Mouse (Mus musculus) small intestine, adult 2 months (tissue): ENCODE measurements around the gene Mindy4. TPM values are rescaled to one million over a fixed set of nuclear protein-coding genes. Genes with fewer than 3 reads are reported as not detected.

Experiments used
- H3K27ac ChIP-seq: fragments of 200-500 bp; 2 replicates; pipeline ENCODE4 v1.5.1; 2012; ENCODE audit warnings: low read depth, low read length, control low read depth, inconsistent platforms; ENCODE audit not compliant: insufficient read depth
- H3K27me3 ChIP-seq: fragments of 200-500 bp; 2 replicates; pipeline ENCODE4 v1.6.1; 2012; ENCODE audit warnings: mild to moderate bottlenecking, moderate library complexity, low read length, inconsistent platforms; ENCODE audit not compliant: control insufficient read depth, insufficient read depth
- H3K36me3 ChIP-seq: fragments of 200-500 bp; 2 replicates; pipeline ENCODE4 v1.6.1; 2012; ENCODE audit warnings: mild to moderate bottlenecking, low read length, control low read depth, inconsistent platforms; ENCODE audit not compliant: control insufficient read depth, insufficient read depth
- H3K4me1 ChIP-seq: fragments of 200-500 bp; 2 replicates; pipeline ENCODE4 v1.6.1; 2012; ENCODE audit warnings: low read length, inconsistent platforms, mixed read lengths; ENCODE audit not compliant: control insufficient read depth, insufficient read depth, insufficient read length
- H3K4me3 ChIP-seq: fragments of 200-500 bp; 2 replicates; pipeline ENCODE4 v1.5.1; 2012; ENCODE audit warnings: low read depth, mild to moderate bottlenecking, control low read depth, inconsistent platforms, low read length, moderate library complexity
- CTCF ChIP-seq: fragments of 200-500 bp; IDR thresholded peaks from 2 replicates; pipeline ENCODE4 v1.5.1; 2012; ENCODE audit warnings: low read depth, mild to moderate bottlenecking, control low read depth, inconsistent platforms, low read length, moderate library complexity, mixed read lengths; ENCODE audit not compliant: insufficient replicate concordance, insufficient read length; ENCODE audit errors: extremely low read depth
- POLR2A ChIP-seq: fragments of 200-500 bp; IDR thresholded peaks from 2 replicates; pipeline ENCODE4 v1.6.1; 2012; ENCODE audit warnings: low read depth, mild to moderate bottlenecking, control low read depth, inconsistent platforms, low read length, moderate library complexity
- WGBS: fragments of 180-500 bp; shearing (Covaris S2); methylation state at CpG from one replicate; pipeline ENCODE4 v1.1.7; 2018; 5-methylcytosine and 5-hydroxymethylcytosine counted together
- polyA plus RNA-seq: library from polyadenylated mRNA; depleted of rRNA; stranded (reverse); fragments of >200 nt; gene quantifications from 2 replicates; pipeline ENCODE4 v1.2.3, GENCODE M21; 2012; rRNA removed

Gene Mindy4
- polyA plus RNA-seq, 1 experiment: 0.98 TPM

GRCm38 (mm10) chr6:55356976-55357635, 153.9 kb downstream of the Mindy4 start:
- Histone ChIP-seq H3K27me3 (no peaks in the 10 kb centered on the region), H3K27ac (peak overlapping the region; percentile 66), H3K36me3 (no peaks in the 10 kb centered on the region), H3K4me1 (peaks cover 20% of the 10 kb centered on the region), H3K4me3 (no peak overlapping the region)
- WGBS: 30% methylated on average over 5 of the region's 5 CpGs
- TF ChIP-seq CTCF: no peak

- Histone ChIP-seq H3K4me1 (peaks cover 20% of the 10 kb centered on the region), H3K27me3 (no peaks in the 10 kb centered on the region), H3K27ac (peak overlapping the region; percentile 66), H3K4me3 (no peak overlapping the region), H3K36me3 (no peaks in the 10 kb centered on the region)
- TF ChIP-seq CTCF (no peak), POLR2A (no peak)
- WGBS: 9% methylated on average over 6 of the region's 6 CpGs
Observed at GRCm38 (mm10) chr6:55357636-55358031, 154.5 kb downstream of the Mindy4 start.

GRCm38 (mm10) chr6:55358731-55359143, 155.6 kb downstream of the Mindy4 start:
- Histone ChIP-seq H3K36me3 (no peaks in the 10 kb centered on the region), H3K4me3 (no peak overlapping the region), H3K27ac (no peak overlapping the region), H3K27me3 (no peaks in the 10 kb centered on the region), H3K4me1 (peaks cover 20% of the 10 kb centered on the region)
- TF ChIP-seq CTCF (peak; percentile 68; the same call in 1 of the 2 replicates), POLR2A (no peak)
- 11% methylated on average over 2 of the region's 2 CpGs for WGBS

- Histone ChIP-seq H3K4me1 (peaks cover 4% of the 10 kb centered on the region; the same call in 1 of the 2 replicates), H3K36me3 (no peaks in the 10 kb centered on the region), H3K27me3 (no peaks in the 10 kb centered on the region), H3K4me3 (no peak overlapping the region), H3K27ac (no peak overlapping the region)
- WGBS: 81% methylated on average over 1 of the region's 1 CpGs
- TF ChIP-seq CTCF (no peak), POLR2A (no peak)
Observed at GRCm38 (mm10) chr6:55362663-55363062, 159.5 kb downstream of the Mindy4 start.

GRCm38 (mm10) chr6:55367126-55367525, 163.9 kb downstream of the Mindy4 start:
- Histone ChIP-seq H3K4me1 (no peaks in the 10 kb centered on the region), H3K4me3 (no peak overlapping the region), H3K27ac (no peak overlapping the region), H3K27me3 (no peaks in the 10 kb centered on the region), H3K36me3 (no peaks in the 10 kb centered on the region)
- no peak for TF ChIP-seq POLR2A
- TF ChIP-seq CTCF: no peak

Other genes with a start within 250 kb of the Mindy4 start
- gene Nod1, start 230.8 kb upstream of the Mindy4 start, polyA plus RNA-seq: 8.5 and 11.2 TPM in 2 replicates
- gene Ggct, start 210.4 kb upstream of the Mindy4 start, polyA plus RNA-seq: 0.17 and 1.5 TPM in 2 replicates
- 11.2 and 31.4 TPM in 2 replicates for gene Gars, start 165.4 kb upstream of the Mindy4 start, polyA plus RNA-seq
- gene Crhr2, start 70.4 kb upstream of the Mindy4 start, polyA plus RNA-seq: 0.37 and 0.51 TPM in 2 replicates
- 0.27 and 1.1 TPM in 2 replicates for gene Inmt, start 28.3 kb upstream of the Mindy4 start, polyA plus RNA-seq
- 56.3 and 310 TPM in 2 replicates for gene Aqp1, start 133.0 kb downstream of the Mindy4 start, polyA plus RNA-seq
- gene Ghrhr, start 172.9 kb downstream of the Mindy4 start, polyA plus RNA-seq: 0.15 and 0.18 TPM in 2 replicates
- gene Adcyap1r1, start 248.6 kb downstream of the Mindy4 start, polyA plus RNA-seq: 1.9 and 3.6 TPM in 2 replicates